Mouse (Mus musculus): ENCODE data around the gene Efemp2. TPM values are rescaled to one million over a fixed set of nuclear protein-coding genes. Genes with fewer than 3 reads are reported as not detected.

Efemp2 gene
- total and polyA plus RNA-seq, 3 experiments = 3.1 to 6.7 (median 4.6) TPM

- ATAC-seq (ENCODE audit: extremely low read depth, insufficient number of reproducible peaks, low FRiP score, poor library complexity, severe bottlenecking) = no peak
- TF ChIP-seq GATA2 (IDR thresholded peaks at IDR 0.05; ENCODE audit: borderline replicate concordance, low read depth, low read length) (no peak), TAL1 (conservative IDR thresholded peaks at IDR 0.05; ENCODE audit: low read depth, low read length) (no peak)
- Histone ChIP-seq H3K36me3 (replicated peaks) (no peaks in the 10 kb centered on the region), H3K9me3 (replicated peaks) (no peaks in the 10 kb centered on the region), H3K4me3 (ENCODE audit: low read depth, low read length) (peak overlapping the region; percentile 51; the same call in 1 of the 2 replicates), H3K4me1 (ENCODE audit: insufficient read depth, low read depth, low read length) (peaks cover 15% of the 10 kb centered on the region), H3K27me3 (ENCODE audit: insufficient read depth, low read length) (peaks cover 60% of the 10 kb centered on the region)
- DNase-seq (ENCODE audit: low spot score) = no peak
Observed at GRCm38 (mm10) chr19:5474281-5475068, 721 bp downstream of the Efemp2 start.

- Histone ChIP-seq H3K4me3 (ENCODE audit: low read depth, low read length) (no peak overlapping the region), H3K4me1 (ENCODE audit: insufficient read depth, low read depth, low read length) (peaks cover 16% of the 10 kb centered on the region), H3K9me3 (replicated peaks) (no peaks in the 10 kb centered on the region), H3K27me3 (ENCODE audit: insufficient read depth, low read length) (peaks cover 59% of the 10 kb centered on the region), H3K36me3 (replicated peaks) (no peaks in the 10 kb centered on the region)
- ATAC-seq (ENCODE audit: extremely low read depth, insufficient number of reproducible peaks, low FRiP score, poor library complexity, severe bottlenecking) (no peak), DNase-seq (ENCODE audit: low spot score) (no peak)
- TF ChIP-seq GATA2 (IDR thresholded peaks at IDR 0.05; ENCODE audit: borderline replicate concordance, low read depth, low read length) (no peak), TAL1 (conservative IDR thresholded peaks at IDR 0.05; ENCODE audit: low read depth, low read length) (no peak), GATA1 (IDR thresholded peaks at IDR 0.05; ENCODE audit: borderline replicate concordance, low read length) (no peak), CTCF (IDR thresholded peaks at IDR 0.05; ENCODE audit: low read depth, low read length) (no peak), POLR2AphosphoS5 (IDR thresholded peaks at IDR 0.05; ENCODE audit: insufficient replicate concordance, low read depth, low read length) (no peak)
Observed at GRCm38 (mm10) chr19:5475069-5475714, 1.4 kb downstream of the Efemp2 start.

DNA sequence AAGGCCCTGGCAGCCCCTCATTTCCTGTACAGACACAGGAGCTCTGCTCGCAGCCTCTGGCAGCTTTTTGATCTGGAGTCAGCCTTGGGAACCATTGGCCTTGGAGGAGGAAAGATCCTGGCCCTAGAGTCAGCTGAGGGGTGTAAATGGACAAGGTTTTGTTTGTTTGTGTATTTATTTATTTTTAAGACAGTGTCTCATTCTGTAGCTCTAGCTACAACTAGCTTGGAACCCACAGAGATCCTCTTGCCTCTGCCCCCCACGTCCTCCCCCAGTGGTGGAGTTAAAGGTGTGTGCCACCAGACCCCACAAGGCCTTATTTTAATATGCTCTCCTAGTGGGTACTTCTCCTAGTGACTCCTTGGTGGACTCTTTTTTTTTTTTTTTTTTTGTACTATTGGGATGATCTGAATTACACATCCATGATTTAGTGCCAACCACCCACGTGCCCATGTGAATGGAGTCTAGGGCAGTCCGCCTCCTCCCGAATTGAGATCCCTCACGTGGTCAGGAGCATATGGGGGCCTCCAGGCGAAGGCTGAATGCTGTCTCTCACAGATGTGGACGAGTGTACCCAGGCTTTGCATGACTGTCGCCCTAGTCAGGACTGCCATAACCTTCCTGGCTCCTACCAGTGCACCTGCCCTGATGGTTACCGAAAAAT is 3.4 kb downstream of the Efemp2 start:
- Histone ChIP-seq H3K9me3 (replicated peaks) (no peaks in the 10 kb centered on the region), H3K36me3 (replicated peaks) (peaks cover 9% of the 10 kb centered on the region), H3K4me1 (ENCODE audit: insufficient read depth, low read depth, low read length) (peaks cover 16% of the 10 kb centered on the region), H3K4me3 (ENCODE audit: low read depth, low read length) (no peak overlapping the region), H3K27me3 (ENCODE audit: insufficient read depth, low read length) (peaks cover 56% of the 10 kb centered on the region)
- ATAC-seq (ENCODE audit: extremely low read depth, insufficient number of reproducible peaks, low FRiP score, poor library complexity, severe bottlenecking) (no peak), DNase-seq (ENCODE audit: low spot score) (no peak)
- TF ChIP-seq CTCF (IDR thresholded peaks at IDR 0.05; ENCODE audit: low read depth, low read length) = no peak
- TF ChIP-seq POLR2AphosphoS5 (IDR thresholded peaks at IDR 0.05; ENCODE audit: insufficient replicate concordance, low read depth, low read length) = no peak
- TF ChIP-seq TAL1 (conservative IDR thresholded peaks at IDR 0.05; ENCODE audit: low read depth, low read length) = no peak
- TF ChIP-seq GATA2 (IDR thresholded peaks at IDR 0.05; ENCODE audit: borderline replicate concordance, low read depth, low read length) = no peak
- no peak for TF ChIP-seq GATA1 (IDR thresholded peaks at IDR 0.05; ENCODE audit: borderline replicate concordance, low read length)

DNA sequence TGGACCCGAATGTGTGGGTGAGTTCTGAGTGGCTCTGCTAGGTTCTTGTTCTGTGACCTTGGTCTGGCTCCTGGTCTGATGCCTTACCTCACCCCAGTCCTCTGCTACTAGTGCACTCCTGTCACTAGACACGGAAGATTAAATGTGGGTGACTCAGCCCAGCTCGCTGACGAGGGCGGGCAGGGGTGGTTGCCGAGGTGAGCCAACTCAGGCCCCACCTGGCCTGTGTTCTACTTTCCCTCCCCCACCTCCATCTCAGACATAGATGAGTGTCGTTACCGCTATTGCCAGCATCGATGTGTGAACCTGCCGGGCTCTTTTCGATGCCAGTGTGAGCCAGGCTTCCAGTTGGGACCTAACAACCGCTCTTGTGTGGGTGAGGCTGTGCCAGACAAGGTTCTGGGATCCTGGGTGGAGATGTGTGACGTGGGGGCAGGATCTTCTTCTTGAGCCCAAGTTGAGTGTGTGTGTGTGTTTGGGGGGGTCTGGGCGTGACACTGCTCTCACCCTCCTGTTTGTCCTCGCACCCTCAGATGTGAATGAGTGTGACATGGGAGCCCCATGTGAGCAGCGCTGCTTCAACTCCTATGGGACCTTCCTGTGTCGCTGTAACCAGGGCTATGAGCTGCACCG is 4.0 kb downstream of the Efemp2 start:
- peaks cover 15% of the 10 kb centered on the region for H3K36me3 ChIP-seq (replicated peaks)
- TF ChIP-seq TAL1 (conservative IDR thresholded peaks at IDR 0.05; ENCODE audit: low read depth, low read length) (no peak), GATA1 (IDR thresholded peaks at IDR 0.05; ENCODE audit: borderline replicate concordance, low read length) (no peak), POLR2AphosphoS5 (IDR thresholded peaks at IDR 0.05; ENCODE audit: insufficient replicate concordance, low read depth, low read length) (no peak)
- peaks cover 56% of the 10 kb centered on the region for H3K27me3 ChIP-seq (ENCODE audit: insufficient read depth, low read length)
- no peak overlapping the region for H3K4me3 ChIP-seq (ENCODE audit: low read depth, low read length)
- H3K4me1 ChIP-seq (ENCODE audit: insufficient read depth, low read depth, low read length) = peaks cover 16% of the 10 kb centered on the region
- DNase-seq (ENCODE audit: low spot score) (no peak), ATAC-seq (ENCODE audit: extremely low read depth, insufficient number of reproducible peaks, low FRiP score, poor library complexity, severe bottlenecking) (no peak)
- H3K9me3 ChIP-seq (replicated peaks) = no peaks in the 10 kb centered on the region

DNA sequence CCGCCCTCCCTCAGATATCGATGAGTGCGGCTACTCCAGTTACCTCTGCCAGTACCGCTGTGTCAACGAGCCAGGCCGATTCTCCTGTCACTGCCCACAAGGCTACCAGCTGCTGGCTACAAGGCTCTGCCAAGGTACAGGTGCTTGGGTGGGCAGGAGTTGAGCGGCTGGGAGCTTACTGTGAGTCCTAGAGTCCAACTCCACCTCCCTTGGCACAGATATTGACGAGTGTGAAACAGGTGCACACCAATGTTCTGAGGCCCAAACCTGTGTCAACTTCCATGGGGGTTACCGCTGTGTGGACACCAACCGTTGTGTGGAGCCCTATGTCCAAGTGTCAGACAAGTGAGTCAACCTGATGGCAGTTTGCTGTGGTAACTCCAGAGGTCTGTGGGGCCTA is 6.3 kb downstream of the Efemp2 start:
- no peak for ATAC-seq (ENCODE audit: extremely low read depth, insufficient number of reproducible peaks, low FRiP score, poor library complexity, severe bottlenecking)
- peaks cover 37% of the 10 kb centered on the region for H3K36me3 ChIP-seq (replicated peaks)
- peaks cover 37% of the 10 kb centered on the region for H3K27me3 ChIP-seq (ENCODE audit: insufficient read depth, low read length)
- no peak for DNase-seq (ENCODE audit: low spot score)
- no peak for TF ChIP-seq TAL1 (conservative IDR thresholded peaks at IDR 0.05; ENCODE audit: low read depth, low read length)
- no peak for TF ChIP-seq CTCF (IDR thresholded peaks at IDR 0.05; ENCODE audit: low read depth, low read length)
- no peak for TF ChIP-seq GATA2 (IDR thresholded peaks at IDR 0.05; ENCODE audit: borderline replicate concordance, low read depth, low read length)
- TF ChIP-seq GATA1 (IDR thresholded peaks at IDR 0.05; ENCODE audit: borderline replicate concordance, low read length) = no peak
- no peak for TF ChIP-seq POLR2AphosphoS5 (IDR thresholded peaks at IDR 0.05; ENCODE audit: insufficient replicate concordance, low read depth, low read length)
- no peaks in the 10 kb centered on the region for H3K9me3 ChIP-seq (replicated peaks)
- peaks cover 17% of the 10 kb centered on the region for H3K4me1 ChIP-seq (ENCODE audit: insufficient read depth, low read depth, low read length)
- no peak overlapping the region for H3K4me3 ChIP-seq (ENCODE audit: low read depth, low read length)

DNA sequence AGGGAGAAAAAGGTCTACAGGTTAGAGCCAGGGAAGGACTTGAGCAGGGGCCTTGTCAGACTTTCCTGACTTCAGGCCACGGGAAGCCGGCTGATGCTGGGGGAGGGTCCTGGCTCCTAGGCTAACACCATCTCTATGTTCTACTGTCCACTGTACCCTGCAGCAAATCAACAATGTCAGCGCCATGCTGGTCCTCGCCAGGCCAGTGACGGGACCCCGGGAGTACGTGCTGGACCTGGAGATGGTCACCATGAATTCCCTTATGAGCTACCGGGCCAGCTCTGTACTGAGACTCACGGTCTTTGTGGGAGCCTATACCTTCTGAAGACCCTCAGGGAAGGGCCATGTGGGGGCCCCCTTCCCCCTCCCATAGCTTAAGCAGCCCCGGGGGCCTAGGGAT is 7.6 kb downstream of the Efemp2 start:
- no peak overlapping the region for H3K4me3 ChIP-seq (ENCODE audit: low read depth, low read length)
- no peaks in the 10 kb centered on the region for H3K9me3 ChIP-seq (replicated peaks)
- H3K4me1 ChIP-seq (ENCODE audit: insufficient read depth, low read depth, low read length) = peaks cover 25% of the 10 kb centered on the region
- TF ChIP-seq POLR2AphosphoS5 (IDR thresholded peaks at IDR 0.05; ENCODE audit: insufficient replicate concordance, low read depth, low read length) (no peak), TAL1 (conservative IDR thresholded peaks at IDR 0.05; ENCODE audit: low read depth, low read length) (no peak), CTCF (IDR thresholded peaks at IDR 0.05; ENCODE audit: low read depth, low read length) (no peak), GATA2 (IDR thresholded peaks at IDR 0.05; ENCODE audit: borderline replicate concordance, low read depth, low read length) (no peak), GATA1 (IDR thresholded peaks at IDR 0.05; ENCODE audit: borderline replicate concordance, low read length) (no peak)
- H3K27me3 ChIP-seq (ENCODE audit: insufficient read depth, low read length) = peaks cover 24% of the 10 kb centered on the region
- no peak for DNase-seq (ENCODE audit: low spot score)
- ATAC-seq (ENCODE audit: extremely low read depth, insufficient number of reproducible peaks, low FRiP score, poor library complexity, severe bottlenecking) = no peak
- H3K36me3 ChIP-seq (replicated peaks) = peaks cover 51% of the 10 kb centered on the region
